26 mouse cellular contexts compared by ENCODE assay signal in the genomic region with DNA sequence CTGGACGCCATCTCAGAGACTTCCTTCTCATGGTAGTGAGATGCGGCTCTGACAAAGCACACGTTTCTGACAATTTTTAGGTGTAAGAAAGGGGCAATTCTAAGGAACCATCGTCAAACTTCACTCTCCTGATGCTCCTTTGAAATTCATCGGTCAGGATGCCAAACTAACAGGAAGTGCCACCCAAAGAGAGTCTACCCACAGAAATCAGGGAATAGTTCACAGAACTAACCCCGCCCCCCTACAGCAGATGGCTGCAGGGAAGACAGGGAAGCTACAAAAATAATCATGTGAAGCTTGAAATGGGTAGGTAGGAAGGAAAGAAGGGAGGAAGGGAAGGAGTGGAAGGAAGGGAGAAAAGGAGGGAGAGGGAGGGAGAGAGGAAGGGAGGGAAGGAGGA.
DNase-seq lines count a peak whose midpoint lies in the region; ATAC-seq and TF ChIP-seq lines count a peak whose summit lies in the region.
"Had no signal": no experiment of that assay in that cellular context is flagged by ENCODE, and none has a peak within 500 bp of the region (broad histone marks: within the 10 kb centered on the region; RNA-seq: fewer than 3 reads in every experiment).

No protein-coding gene starts in this region.

- H3K9me3 ChIP-seq in heart, embryonic 11.5 days (replicated peaks; ENCODE audit: control insufficient read depth, low read length) = no peaks in the 10 kb centered on the region
- no peaks in the 10 kb centered on the region for H3K9me3 ChIP-seq in forebrain, postnatal 0 days (ENCODE audit: low read length)
- H3K9me3 ChIP-seq: embryonic facial prominence, embryonic 15.5 days; midbrain, embryonic 10.5 days; stomach, embryonic 15.5 days had no signal

- H3K27me3 ChIP-seq in heart, embryonic 11.5 days (ENCODE audit: control insufficient read depth, insufficient read depth, low read length) = no peaks in the 10 kb centered on the region
- H3K27me3 ChIP-seq in forebrain, postnatal 0 days (ENCODE audit: insufficient read depth, low read length) = no peaks in the 10 kb centered on the region
- H3K27me3 ChIP-seq: embryonic facial prominence, embryonic 15.5 days; heart, embryonic 12.5 days; limb, embryonic 12.5 days; stomach, embryonic 15.5 days had no signal

- no peaks in the 10 kb centered on the region for H3K4me1 ChIP-seq in heart, embryonic 11.5 days (ENCODE audit: control insufficient read depth, insufficient read depth, low read length)
- no peaks in the 10 kb centered on the region for H3K4me1 ChIP-seq in forebrain, postnatal 0 days (ENCODE audit: insufficient read depth)
- H3K4me1 ChIP-seq: embryonic facial prominence, embryonic 15.5 days; heart, embryonic 12.5 days; limb, embryonic 12.5 days; midbrain, embryonic 10.5 days; stomach, embryonic 15.5 days had no signal

- H3K9ac ChIP-seq in heart, embryonic 11.5 days (ENCODE audit: low read depth, low read length) = no peak overlapping the region
- H3K9ac ChIP-seq in forebrain, postnatal 0 days = no peak overlapping the region
- H3K9ac ChIP-seq: embryonic facial prominence, embryonic 15.5 days; heart, embryonic 12.5 days; limb, embryonic 12.5 days; liver, postnatal 0 days; stomach, embryonic 15.5 days had no signal

- H3K36me3 ChIP-seq in heart, embryonic 11.5 days (ENCODE audit: control insufficient read depth, insufficient read depth, low read length) = no peaks in the 10 kb centered on the region
- no peaks in the 10 kb centered on the region for H3K36me3 ChIP-seq in forebrain, postnatal 0 days (ENCODE audit: insufficient read depth)
- H3K36me3 ChIP-seq: embryonic facial prominence, embryonic 15.5 days; heart, embryonic 12.5 days; limb, embryonic 12.5 days; midbrain, embryonic 10.5 days; stomach, embryonic 15.5 days had no signal

- WGBS in heart, embryonic 11.5 days (ENCODE audit: insufficient replicate concordance) = 72% methylated on average over 6 of the region's 6 CpGs
- 78% methylated on average over 6 of the region's 6 CpGs for WGBS in forebrain, postnatal 0 days

- no peak overlapping the region for H3K27ac ChIP-seq in heart, embryonic 11.5 days (ENCODE audit: low read depth, low read length)
- no peak overlapping the region for H3K27ac ChIP-seq in forebrain, postnatal 0 days (ENCODE audit: low read depth, low read length)
- H3K27ac ChIP-seq: embryonic facial prominence, embryonic 15.5 days; gastrocnemius, adult 2 months; hindbrain, postnatal 0 days; limb, embryonic 12.5 days; midbrain, embryonic 10.5 days; stomach, embryonic 15.5 days had no signal

- no peak overlapping the region for H3K4me3 ChIP-seq in heart, embryonic 11.5 days (ENCODE audit: low read depth, low read length)
- no peak overlapping the region for H3K4me3 ChIP-seq in forebrain, postnatal 0 days (ENCODE audit: low read depth, low read length)
- H3K4me3 ChIP-seq: embryonic facial prominence, embryonic 15.5 days; gastrocnemius, adult 2 months; heart, embryonic 12.5 days; limb, embryonic 12.5 days; midbrain, embryonic 10.5 days; stomach, embryonic 15.5 days had no signal

- TF ChIP-seq CTCF in forebrain, postnatal 0 days (IDR thresholded peaks at IDR 0.05; ENCODE audit: low read depth) = no peak

- ATAC-seq in frontal cortex, adult (ENCODE audit: low TSS enrichment) = peak; percentile 83; the same call in 1 of the 2 replicates
- no peak for ATAC-seq in heart, embryonic 11.5 days (replicated peaks; ENCODE audit: insufficient number of reproducible peaks, low FRiP score, low TSS enrichment)
- no peak for ATAC-seq in forebrain, postnatal 0 days
- ATAC-seq: forebrain, embryonic 14.5 days; hindbrain, postnatal 0 days; intestine, embryonic 16.5 days; liver, postnatal 0 days; lung, postnatal 0 days; midbrain, embryonic 16.5 days had no signal

- peak; percentile 16 to 18 for DNase-seq in frontal cortex, postnatal 10 days (ENCODE audit: low spot score in 2 of 2)
- peak; percentile 36 to 56 for DNase-seq in layer of hippocampus, postnatal 36 days
- peak; percentile 21 for DNase-seq in right cerebral cortex, postnatal 14 days
- no peak for DNase-seq in forebrain, postnatal 0 days
- no peak for DNase-seq in embryo, embryonic 10 days (ENCODE audit: low spot score)
- DNase-seq: adrenal gland, adult 8-10 months; cerebellum, adult 2 months; gastrocnemius, adult 2 months; heart, postnatal 10 days; kidney, postnatal 25 days; liver, postnatal 0 days; thymus, adult 2 months; thymus, postnatal 4 days had no signal

- no peak overlapping the region for H3K4me2 ChIP-seq in heart, embryonic 11.5 days
- H3K4me2 ChIP-seq in forebrain, postnatal 0 days (ENCODE audit: low read depth) = no peak overlapping the region
- H3K4me2 ChIP-seq: embryonic facial prominence, embryonic 15.5 days; heart, embryonic 12.5 days; limb, embryonic 12.5 days; liver, embryonic 11.5 days; stomach, embryonic 15.5 days had no signal

Comparison
In these comparisons a context has a peak if more than half of its experiments do, and no peak if none do; other contexts are left out.
1. DNase-seq: peak in frontal cortex, postnatal 10 days (2 of 2), layer of hippocampus, postnatal 36 days (2 of 2) and right cerebral cortex, postnatal 14 days (single experiment); none in forebrain, postnatal 0 days (single experiment) and embryo, embryonic 10 days (single experiment).